Mouse (Mus musculus) c-Kit-positive CD71-negative TER-119-negative erythroid progenitor cells, embryonic 14.5 days (primary cell): ENCODE measurements around the gene Zfyve19.

Source experiments
- DNase-seq: peaks from one replicate; pipeline ENCODE4 v3.0.0-alpha.2; 2013; ENCODE audit warnings: low read depth

The Zfyve19 gene

DNA sequence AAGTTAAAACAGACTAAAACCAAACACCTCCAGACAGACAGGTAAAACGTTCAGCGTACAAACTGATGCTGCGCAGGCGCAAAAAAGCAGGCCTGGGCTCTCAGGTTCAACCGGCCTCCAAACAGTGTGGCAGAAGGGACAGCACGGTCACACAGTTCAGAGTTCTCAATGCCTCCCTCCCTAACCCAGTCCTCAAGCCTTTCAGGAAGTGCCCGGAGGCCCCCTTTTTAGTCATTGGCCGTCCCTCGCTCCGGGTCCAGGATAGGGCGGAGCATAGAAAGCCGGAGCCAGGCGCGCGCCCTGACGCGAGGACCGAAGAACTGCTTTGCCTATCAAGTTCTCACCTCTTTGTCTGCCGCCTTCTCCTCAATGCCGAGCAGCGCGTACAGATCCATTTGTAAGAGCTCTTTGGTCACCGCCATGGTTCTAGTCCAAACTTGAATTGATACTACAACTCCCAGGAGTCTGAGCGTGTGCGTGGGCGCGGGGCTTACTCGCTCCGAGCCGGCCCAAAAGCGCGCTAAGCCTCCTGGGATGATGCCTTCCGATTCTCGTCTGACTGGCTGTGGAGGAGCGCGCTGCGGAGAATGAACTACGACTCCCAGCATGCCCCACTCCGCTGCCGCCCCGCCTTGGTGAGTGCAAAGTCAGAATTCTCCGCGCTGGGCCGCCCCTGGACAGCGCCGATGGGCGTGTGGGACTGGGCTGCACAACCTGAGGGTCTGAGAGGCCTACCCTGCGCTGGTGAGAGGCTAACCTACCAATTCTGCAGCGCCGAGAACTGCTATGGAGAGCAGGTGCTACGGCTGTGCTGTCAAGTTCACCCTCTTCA lies at the start of gene Zfyve19, which contains the start of gene Dnajc17:
Gene Zfyve19, plus strand, starts transcription at position 274 of the 832 bp plus-strand sequence.
Gene Dnajc17, minus strand, starts transcription at position 452 of the 832 bp plus-strand sequence.
- DNase-seq, result peak; percentile 94

DNA sequence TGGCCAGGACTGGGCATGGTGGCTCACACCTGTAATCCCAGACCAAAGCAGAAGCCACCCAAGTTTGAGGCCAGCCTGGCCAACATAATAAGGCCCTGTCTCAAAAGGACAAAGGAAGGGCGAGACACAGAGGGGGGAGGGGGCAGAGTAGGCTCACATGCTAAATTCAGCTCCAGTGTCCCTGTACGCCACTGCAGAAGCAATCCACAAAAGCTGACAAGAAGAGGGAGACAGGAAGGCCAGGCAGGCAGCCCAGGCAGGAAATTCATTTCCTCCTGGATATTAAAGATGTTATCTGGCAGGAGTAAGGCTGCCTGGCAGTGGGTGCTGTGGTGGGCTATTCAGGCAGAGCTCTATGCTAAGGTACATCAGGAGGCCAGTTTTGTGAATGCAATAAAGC lies 47.2 kb upstream of the Zfyve19 start:
- DNase-seq, result no peak

DNA sequence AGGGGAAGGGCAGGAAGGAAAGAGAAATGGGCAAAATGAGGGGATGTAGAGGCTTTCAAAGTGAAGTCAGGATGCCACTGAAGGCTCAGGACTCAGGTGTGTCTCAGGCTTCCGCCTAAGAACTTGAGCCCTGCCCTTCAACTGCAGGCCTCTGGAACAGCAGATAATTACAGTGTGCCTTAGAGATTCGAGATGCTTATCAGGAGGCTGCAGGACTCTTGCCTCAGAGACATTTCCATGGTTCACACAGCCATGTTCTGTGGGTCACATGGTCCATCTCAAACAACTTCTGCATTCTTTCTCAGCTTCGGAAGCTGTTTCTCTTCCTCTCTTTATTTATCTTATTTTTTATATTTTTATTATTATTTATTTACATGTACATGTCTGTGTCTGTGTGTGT lies 45.3 kb upstream of the Zfyve19 start:
- DNase-seq, result no peak

DNA sequence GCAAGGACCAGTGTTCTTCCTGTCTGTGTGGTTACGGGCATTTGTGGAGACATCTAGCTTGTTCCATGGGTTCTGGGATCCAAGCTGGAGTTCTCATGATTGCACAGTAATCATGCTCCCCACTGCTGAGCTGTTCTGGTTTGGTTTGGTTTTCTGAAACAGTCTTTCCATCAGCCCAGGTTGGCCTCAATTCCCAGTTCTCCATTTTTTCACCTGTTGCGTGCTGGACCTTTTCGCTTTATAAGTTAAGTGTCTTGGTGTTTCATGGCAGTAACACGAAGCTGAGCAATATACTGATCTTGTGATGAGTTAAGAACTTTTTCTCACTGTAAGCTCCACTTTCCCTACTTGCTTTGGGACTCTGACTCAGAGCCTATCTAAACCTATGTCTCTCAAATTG lies 44.4 kb upstream of the Zfyve19 start:
- no peak for DNase-seq

DNA sequence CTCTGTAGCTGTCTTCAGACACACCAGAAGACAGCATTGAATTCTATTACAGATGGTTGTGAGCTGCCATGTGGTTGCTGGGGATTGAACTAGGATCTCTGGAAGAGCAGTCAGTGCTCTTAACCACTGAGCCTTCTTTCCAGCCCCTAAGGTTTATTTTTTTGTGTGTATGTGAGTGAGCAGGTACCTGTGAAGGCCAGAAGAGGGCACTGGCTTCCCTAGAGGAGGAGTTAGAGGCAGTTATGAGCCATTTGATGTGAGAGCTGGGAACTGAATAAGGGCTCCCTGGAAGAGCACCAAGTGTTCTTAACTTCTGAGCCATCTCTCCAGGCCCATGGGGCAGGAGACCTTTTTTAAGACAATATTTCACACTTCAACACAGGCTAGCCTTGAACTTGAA lies 43.0 kb upstream of the Zfyve19 start:
- no peak for DNase-seq

DNA sequence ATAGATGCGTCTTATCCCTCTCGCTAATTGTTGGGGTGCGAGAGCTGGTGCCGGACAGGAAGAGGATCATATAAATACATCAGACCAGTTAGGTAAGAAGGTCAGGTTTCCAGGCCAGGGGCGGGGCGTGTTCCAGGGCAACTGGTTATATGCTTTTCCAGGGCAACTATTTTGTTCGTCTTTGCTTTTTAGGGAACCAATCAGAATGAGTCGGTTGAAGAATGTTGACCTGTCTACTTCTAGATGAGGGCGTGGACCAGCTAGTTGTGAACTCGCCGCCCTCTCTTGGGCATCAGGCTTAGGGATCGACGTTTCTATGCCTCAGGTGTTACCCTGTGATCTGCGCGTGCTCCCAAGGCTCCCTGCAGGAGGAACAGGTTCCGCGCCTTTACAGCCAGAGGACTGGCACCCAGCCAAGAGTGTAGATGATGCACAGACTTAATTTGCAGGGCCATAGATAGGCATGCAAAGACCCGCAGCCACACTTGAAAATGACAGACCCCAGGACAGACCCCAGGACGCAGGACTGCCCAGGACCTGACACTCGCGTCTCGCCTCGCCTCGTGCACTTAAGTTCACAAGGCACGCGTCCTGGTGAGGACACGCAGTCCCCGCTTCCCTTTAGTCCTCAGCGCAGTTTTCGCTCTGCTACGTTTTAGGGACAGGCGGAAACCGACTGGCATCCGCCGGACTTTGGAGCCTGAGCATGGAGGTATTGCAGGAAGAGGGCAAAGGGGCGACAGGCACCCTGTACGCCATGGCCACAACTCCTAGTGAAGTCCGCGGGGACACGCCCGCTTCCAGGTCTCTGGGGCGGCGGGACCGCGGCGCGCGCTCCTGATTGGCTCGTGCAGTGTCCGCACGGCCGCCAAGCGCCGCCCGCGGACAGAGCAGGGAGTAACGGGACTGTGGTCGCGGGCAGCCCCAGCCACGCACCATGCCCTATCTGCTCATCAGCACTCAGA lies 41.2 kb upstream of the Zfyve19 start, which contains the start of gene Gchfr:
Gene Gchfr, plus strand, starts transcription at position 873 of the 965 bp plus-strand sequence.
- no peak for DNase-seq

DNA sequence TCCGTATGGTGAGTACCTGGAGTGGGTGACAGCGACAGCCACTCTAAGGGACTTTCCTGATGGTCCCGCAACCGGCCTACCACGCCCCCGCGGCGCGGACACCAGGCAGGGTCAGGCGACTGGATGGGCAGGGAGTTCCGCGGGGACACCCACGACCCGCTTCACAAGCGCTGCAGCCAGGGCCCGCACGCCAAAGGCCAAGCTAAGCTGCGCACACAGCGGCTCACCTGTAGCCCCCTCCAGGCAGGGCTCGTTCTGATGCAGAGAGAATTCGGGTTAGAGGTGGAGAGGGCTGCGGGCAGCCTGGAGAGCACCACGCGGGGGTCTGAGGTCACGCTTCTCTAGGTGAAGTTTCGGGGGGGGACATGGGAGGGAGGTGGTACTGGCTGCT lies 40.6 kb upstream of the Zfyve19 start:
- no peak for DNase-seq

DNA sequence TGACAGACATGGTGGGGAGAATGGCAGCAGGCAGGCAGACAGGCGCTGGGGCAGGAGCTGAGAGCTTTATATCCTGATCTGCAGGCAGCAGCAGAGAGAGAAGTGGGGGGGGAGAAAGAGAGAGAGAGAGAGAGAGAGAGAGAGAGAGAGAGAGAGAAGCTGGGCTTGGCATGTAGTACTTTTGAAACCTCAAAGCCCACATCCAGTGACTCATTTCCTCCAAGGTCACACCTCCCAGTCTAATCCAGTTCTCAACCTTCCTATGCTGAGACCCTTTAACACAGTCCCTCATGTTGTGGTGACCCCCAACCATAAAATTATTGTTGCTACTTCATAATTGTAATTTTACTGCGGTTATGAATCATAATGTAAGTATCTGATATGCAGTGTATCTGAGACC lies 38.1 kb upstream of the Zfyve19 start:
- no peak for DNase-seq

DNA sequence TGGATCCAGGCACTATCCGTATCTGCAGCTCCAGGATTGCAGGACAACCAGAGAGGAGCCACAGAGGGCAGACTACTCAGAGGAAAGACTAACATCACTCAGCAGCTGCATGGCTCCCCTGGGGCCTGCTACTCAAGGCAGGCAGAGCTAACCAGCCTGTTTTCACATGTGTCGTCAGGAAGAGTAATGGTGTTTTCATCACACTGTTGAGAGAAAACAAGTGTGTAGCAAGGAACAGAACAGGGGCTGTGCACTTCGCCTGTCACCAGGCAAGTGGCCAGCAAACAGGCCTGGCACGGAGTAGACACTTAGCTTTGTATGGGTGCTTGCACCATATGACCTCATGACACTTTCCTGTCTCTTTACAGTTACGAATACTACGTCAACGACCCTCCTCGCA lies 36.8 kb upstream of the Zfyve19 start:
- no peak for DNase-seq

DNA sequence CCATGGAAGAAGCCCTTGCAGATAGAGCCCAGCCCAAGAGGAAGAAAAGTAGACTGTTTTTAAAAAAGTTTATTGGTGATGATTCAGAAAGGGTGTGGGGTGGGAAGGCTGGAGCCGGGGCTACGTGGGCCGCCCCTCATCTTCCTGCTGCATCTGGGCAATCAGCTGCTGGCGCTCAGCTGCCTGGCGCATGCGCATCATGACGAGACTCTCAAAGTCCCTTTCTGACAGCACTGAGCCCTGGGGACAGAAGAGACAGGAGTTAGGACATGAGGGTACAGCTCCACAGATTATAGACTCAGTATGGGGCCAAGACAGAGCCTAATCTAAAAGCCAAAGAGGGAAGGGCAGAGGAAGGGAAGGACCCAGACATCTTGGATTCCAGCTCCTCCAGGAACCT lies 36.0 kb upstream of the Zfyve19 start:
- DNase-seq, result no peak

DNA sequence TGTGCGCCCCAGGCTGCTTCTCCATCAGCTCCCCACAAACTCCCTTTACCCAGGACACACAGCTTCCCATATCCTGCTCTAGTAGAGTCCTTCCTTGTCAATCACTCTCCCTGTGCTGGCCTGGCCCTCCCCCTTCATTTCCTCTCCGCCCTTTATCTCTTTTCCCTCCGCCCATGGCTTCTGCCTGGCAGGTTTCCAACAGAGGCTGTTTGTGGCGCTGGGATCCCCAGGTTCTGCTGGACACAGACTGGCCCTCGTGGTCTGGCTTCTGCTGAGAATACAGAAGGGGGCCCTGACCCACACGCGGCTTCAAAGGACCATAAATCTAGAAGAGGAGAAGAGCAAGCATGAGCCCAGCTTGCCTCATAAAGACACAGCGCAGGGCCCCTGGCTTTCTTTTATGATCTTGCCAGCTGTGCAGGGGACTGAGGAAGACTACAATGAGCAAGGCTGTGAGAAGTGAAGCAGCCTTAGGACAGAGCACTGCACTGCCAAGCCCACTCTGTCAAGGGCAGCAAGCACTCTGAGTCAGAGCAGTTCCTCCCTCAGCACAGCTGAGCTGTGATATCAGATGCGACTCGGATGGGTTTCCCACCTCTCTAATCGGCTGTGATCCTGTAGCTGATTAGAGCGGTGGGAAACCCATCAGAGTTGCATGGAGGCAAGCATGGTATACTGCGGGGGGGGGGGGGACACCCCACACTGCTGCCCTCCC lies 35.4 kb upstream of the Zfyve19 start:
- no peak for DNase-seq

DNA sequence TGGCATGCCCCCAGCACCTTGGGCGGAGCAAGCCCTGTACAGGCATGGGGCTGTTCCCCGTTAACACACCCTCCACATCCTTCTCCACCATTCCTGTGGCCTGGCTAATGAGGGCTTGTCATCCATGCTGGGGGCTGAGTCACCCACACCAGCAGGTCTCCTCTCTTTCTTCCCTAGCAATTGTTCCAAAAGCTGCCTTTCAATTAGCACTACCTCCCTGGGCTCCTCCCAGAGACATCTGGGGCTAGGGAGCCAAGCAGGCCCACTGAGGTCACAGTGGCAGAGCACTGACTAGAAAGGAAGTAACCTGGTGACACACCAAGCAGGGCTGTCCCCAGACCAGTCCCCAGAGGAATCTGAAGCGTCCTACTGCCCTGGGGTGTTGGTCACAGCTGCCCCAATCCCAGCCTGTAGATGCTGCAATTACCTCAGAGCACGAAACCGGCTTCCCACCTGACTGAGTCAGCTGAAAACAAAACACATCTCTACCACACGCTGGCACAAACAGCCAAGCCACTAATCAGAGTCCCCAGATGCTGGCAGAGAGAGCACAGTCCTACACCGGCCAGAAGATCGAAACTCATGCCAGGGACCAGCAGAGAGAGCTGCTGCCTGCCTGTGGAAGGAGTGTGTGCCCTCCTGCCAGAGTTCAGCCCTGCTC lies 34.3 kb upstream of the Zfyve19 start, which contains the start of gene Gm14137:
Gene Gm14137, plus strand, starts transcription at position 519 of the 661 bp plus-strand sequence.
- no peak for DNase-seq

DNA sequence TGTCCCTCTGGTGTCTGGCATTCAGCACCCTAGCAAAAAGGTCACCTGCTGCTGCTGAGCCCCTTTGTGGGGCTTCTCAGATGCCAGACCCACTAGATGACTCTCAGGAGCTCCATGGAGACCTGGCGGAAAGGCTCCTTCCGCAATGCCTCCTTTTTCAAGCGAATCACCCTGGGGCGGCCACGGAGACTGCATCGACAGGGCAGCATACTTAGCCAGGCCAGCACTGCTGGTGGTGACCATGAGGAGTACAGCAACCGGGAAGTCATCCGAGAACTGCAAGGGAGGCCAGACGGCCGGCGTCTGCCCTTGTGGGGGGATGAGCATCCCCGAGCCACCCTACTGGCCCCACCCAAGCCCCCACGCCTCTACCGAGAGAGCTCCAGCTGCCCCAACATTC lies 33.6 kb upstream of the Zfyve19 start:
- DNase-seq, result no peak

DNA sequence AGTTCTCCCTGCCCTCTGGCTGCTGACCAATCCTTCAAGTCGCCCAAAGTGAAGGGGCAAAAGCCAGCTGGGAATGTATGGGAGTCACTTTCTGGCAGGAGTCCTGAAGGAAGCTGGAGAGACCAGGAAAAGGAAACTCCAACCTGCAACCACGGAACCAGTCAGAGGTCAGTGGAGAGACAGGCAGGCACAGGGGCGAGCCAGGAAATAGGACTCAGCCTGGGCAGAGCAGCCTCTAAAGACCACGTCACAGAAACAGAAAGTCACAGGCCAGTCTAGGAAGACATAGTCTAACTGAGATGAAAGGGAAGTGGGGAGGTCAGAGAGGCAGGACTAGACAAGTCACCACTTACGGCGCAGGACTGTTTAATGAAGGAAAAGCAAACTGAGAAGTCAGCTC lies 32.8 kb upstream of the Zfyve19 start:
- DNase-seq, result no peak

DNA sequence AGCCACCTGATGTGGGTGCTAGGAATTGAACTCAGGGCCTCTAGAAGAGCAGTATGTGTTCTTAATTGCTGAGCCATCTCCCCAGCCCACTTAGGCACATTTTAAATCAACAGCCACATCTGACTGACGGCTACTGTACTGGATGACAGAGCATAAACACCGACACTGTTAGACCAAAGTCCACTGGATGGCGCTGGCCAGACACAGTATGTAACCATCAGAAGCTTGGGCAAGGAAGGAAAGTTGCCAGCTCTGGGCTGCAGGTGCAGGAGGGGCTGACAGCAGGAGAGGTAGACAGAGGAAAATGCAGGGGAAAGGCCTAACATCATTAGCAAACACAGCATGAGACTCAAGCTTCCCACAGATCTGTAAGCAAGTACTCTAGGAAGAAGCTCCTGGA lies 31.7 kb upstream of the Zfyve19 start:
- DNase-seq, result no peak

DNA sequence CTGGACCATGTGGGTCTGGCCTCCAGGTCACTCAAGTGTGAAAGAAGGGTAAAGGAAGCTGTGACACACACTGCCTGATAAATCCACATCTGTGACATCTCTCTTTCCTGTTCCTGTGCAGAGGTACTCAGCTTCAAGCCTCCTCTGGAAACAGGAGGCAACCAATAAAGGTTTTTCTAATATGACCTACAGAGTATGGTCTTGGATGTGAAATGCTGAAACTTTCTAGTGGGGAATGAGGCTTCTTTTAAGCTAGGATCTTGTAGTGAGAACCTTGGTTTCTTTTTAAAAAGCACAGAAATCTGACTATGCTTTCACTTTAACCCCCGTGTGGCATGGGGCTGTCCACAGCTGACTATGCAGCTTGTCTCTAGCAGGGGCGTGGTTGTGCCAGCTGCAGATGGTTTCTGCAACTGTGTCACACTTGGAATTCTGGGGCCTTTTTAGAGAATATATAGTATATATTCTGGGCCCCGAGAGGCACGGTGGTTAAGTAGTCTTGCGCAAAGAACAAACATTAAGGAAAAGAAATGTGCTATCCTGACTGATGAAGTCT lies 31.0 kb upstream of the Zfyve19 start:
- DNase-seq, result no peak

DNA sequence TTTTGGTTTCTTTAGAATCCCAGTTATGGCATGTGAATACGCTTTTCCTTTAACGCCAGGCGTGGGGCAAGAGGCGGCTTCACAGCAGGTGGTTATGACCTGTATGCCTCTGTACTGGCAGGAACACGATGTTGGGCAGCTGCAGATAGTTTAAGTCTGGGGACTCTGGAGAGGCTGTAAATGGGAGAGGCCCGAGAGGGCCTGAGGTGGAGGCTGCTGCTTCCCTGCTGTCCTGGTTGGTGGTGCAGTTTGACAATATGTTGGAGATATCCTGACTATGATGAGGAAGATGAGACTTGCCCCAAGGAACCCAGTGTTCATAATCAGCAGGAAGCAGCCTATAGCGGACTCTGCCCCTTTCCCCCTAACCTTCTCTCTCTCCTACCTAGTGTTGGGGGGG lies 25.5 kb upstream of the Zfyve19 start:
- DNase-seq, result no peak

DNA sequence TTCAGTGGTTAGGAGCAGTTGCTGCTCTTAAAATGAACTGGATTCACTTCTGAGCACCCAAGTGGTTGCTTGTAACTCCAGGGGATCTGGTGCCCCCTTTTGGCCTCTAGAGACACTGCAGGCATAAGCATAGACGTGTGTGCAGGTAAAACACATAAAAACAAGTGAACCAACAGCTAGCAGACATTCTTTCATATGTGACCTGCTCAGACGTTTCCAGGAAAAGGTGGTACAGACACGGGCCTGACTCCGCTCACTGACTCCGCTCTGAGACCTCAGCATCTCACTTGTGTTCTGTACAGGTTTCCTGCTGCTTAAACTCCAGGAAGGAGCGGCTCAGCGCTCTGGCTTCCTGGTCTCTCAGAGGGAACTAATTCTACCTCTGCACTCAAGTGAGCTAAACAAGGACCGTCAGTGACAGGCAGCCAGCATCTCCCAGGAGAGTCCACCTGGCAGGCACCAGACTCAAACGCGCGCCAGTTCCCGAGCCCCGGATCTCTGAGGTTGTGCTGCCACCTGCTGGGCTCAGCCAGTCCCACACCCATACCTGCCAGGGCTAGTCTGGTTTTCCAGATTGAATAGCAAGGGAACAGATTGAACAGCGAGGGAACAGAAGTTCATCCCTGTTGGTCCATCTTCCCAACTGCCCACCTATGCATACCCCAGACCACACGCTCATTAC lies 19.2 kb upstream of the Zfyve19 start:
- DNase-seq, result peak; percentile 71

DNA sequence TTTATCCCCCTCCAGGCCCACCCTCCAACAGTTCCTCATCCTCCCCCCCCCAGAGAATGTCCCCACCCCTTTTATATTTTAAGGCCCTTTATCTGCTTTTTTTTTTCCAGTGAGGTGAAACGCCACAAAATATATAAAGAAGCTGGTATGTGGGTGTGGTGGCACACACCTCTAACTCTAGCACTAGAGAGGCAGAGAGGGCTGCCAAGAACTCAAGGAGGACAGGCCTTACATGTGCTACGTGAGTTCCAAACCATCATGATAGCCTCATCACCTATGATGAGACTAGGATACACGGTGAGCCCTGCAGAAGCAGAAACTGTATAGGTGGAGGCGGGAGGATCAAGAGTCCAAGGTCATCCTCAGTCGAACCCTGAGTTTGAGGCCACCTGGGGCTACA lies 17.4 kb upstream of the Zfyve19 start:
- no peak for DNase-seq

DNA sequence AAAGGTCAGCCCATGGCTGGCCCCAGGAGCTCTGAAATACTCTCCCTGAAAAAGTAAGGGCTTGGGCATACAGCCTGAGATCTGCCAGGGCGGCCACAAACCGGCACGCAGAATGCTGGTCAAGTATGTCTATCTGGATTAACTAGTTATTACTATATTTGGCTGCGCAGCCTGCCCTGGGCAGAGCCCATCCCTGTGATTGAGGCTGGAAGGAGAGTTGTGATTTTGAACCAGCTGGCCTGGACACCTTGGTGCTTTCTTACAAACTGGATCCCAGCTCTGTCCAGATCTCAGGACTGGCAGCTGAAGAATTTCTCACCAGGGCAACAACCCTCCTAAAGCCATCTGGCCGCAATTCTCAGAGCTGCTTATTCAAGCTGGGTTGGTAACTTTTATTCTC lies 14.3 kb upstream of the Zfyve19 start:
- no peak for DNase-seq
